In the genomic region with DNA sequence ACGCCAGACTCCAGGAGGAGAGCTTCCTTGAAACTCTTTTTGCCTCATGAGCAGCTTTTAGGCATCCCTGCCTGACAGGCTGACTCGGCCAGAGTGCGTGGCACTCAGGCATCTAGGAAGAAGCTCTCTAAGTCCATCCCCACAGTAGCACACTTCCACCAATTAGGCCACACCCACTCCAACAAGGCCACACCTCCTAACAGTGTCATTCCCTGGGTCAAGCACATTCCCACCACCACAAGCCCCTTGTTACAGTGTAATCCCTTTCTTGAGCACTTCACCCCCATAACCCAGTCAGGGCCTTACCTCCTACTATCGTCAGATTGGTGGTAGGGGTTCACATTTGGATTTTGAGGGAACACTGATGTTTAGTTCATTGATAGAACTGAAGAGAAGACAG, we compare ENCODE assay signal across 24 mouse cellular contexts.
DNase-seq lines count a peak whose midpoint lies in the region; ATAC-seq lines count a peak whose summit lies in the region.
"Had no signal": no experiment of that assay in that cellular context is flagged by ENCODE, and none has a peak within 500 bp of the region (broad histone marks: within the 10 kb centered on the region; RNA-seq: fewer than 3 reads in every experiment).

No protein-coding gene starts in this region.

- no peaks in the 10 kb centered on the region for H3K27me3 ChIP-seq in forebrain, embryonic 13.5 days
- peaks cover 12% of the 10 kb centered on the region; the same call in 1 of the 2 replicates for H3K27me3 ChIP-seq in forebrain, embryonic 10.5 days (ENCODE audit: poor library complexity, severe bottlenecking)
- H3K27me3 ChIP-seq in intestine, embryonic 16.5 days (replicated peaks; ENCODE audit: control insufficient read depth, insufficient read depth, low read length) = no peaks in the 10 kb centered on the region
- no peaks in the 10 kb centered on the region for H3K27me3 ChIP-seq in intestine, embryonic 15.5 days (replicated peaks)
- no peaks in the 10 kb centered on the region for H3K27me3 ChIP-seq in midbrain, embryonic 15.5 days (replicated peaks)
- H3K27me3 ChIP-seq in midbrain, embryonic 10.5 days (ENCODE audit: low read depth, poor library complexity, severe bottlenecking) = no peaks in the 10 kb centered on the region
- H3K27me3 ChIP-seq: CH12.LX; embryonic facial prominence, embryonic 13.5 days; hindbrain, embryonic 15.5 days had no signal

- DNase-seq in forebrain, embryonic 10.5 days (ENCODE audit: extremely low spot score, low spot score) = no peak
- DNase-seq in midbrain, embryonic 10.5 days (ENCODE audit: low spot score) = no peak
- DNase-seq in R1 (ENCODE audit: low read depth, low spot score) = peak; percentile 89
- no peak for DNase-seq in cerebellum, adult 18-20 months
- DNase-seq: adrenal gland, postnatal 14 days; cerebellum, adult 11-12 months; cerebellum, adult 9-11 months; cerebellum, postnatal 36 days; gastrocnemius, postnatal 10 days; heart, adult 18-20 months; heart, postnatal 10 days; heart, postnatal 4 days; kidney, adult 18-20 months had no signal

- H3K9me3 ChIP-seq in forebrain, embryonic 13.5 days (replicated peaks) = no peaks in the 10 kb centered on the region
- H3K9me3 ChIP-seq in forebrain, embryonic 10.5 days = no peaks in the 10 kb centered on the region
- no peaks in the 10 kb centered on the region for H3K9me3 ChIP-seq in intestine, embryonic 16.5 days (ENCODE audit: control insufficient read depth, low read length)
- no peaks in the 10 kb centered on the region for H3K9me3 ChIP-seq in intestine, embryonic 15.5 days
- H3K9me3 ChIP-seq in midbrain, embryonic 15.5 days = no peaks in the 10 kb centered on the region
- H3K9me3 ChIP-seq in midbrain, embryonic 10.5 days (replicated peaks) = no peaks in the 10 kb centered on the region; the same call in 1 of the 2 replicates
- H3K9me3 ChIP-seq: embryonic facial prominence, embryonic 13.5 days; G1E; heart, embryonic 10.5 days; hindbrain, embryonic 15.5 days had no signal

- H3K4me2 ChIP-seq in forebrain, embryonic 13.5 days = no peak overlapping the region
- H3K4me2 ChIP-seq in intestine, embryonic 16.5 days (ENCODE audit: low read depth, low read length) = no peak overlapping the region
- H3K4me2 ChIP-seq in intestine, embryonic 15.5 days (replicated peaks) = no peak overlapping the region
- H3K4me2 ChIP-seq in midbrain, embryonic 15.5 days = no peak overlapping the region
- H3K4me2 ChIP-seq: embryonic facial prominence, embryonic 13.5 days; hindbrain, embryonic 15.5 days had no signal

- peak; percentile 36; the same call in 1 of the 2 replicates for ATAC-seq in forebrain, embryonic 13.5 days
- ATAC-seq in intestine, embryonic 16.5 days = 0 out of 2 replicates have a peak, but pooled peaks have one; percentile 28
- ATAC-seq in intestine, embryonic 15.5 days = no peak
- ATAC-seq in midbrain, embryonic 15.5 days (replicated peaks) = 0 out of 2 replicates have a peak, but pooled peaks have one; percentile 41
- ATAC-seq: activated CD4-positive, CD25-positive, alpha-beta regulatory T cell, adult 4 months; inflammation-experienced regulatory T-cells, adult 6 months had no signal

- no peak overlapping the region for H3K27ac ChIP-seq in forebrain, embryonic 13.5 days
- H3K27ac ChIP-seq in forebrain, embryonic 10.5 days = no peak overlapping the region
- no peak overlapping the region for H3K27ac ChIP-seq in intestine, embryonic 16.5 days (ENCODE audit: low read length)
- H3K27ac ChIP-seq in intestine, embryonic 15.5 days = no peak overlapping the region
- no peak overlapping the region for H3K27ac ChIP-seq in midbrain, embryonic 15.5 days
- H3K27ac ChIP-seq in midbrain, embryonic 10.5 days (replicated peaks) = no peak overlapping the region
- H3K27ac ChIP-seq: embryonic facial prominence, embryonic 13.5 days; heart, embryonic 10.5 days; hindbrain, embryonic 15.5 days had no signal

- no peak overlapping the region for H3K4me3 ChIP-seq in forebrain, embryonic 13.5 days
- no peak overlapping the region for H3K4me3 ChIP-seq in forebrain, embryonic 10.5 days
- no peak overlapping the region for H3K4me3 ChIP-seq in intestine, embryonic 16.5 days (ENCODE audit: low read length)
- no peak overlapping the region for H3K4me3 ChIP-seq in intestine, embryonic 15.5 days (replicated peaks)
- no peak overlapping the region for H3K4me3 ChIP-seq in midbrain, embryonic 15.5 days
- no peak overlapping the region for H3K4me3 ChIP-seq in midbrain, embryonic 10.5 days
- H3K4me3 ChIP-seq: embryonic facial prominence, embryonic 13.5 days; heart, embryonic 10.5 days; hindbrain, embryonic 15.5 days had no signal

- H3K9ac ChIP-seq in forebrain, embryonic 13.5 days = no peak overlapping the region
- no peak overlapping the region for H3K9ac ChIP-seq in intestine, embryonic 16.5 days (ENCODE audit: low read depth, low read length)
- H3K9ac ChIP-seq in intestine, embryonic 15.5 days = no peak overlapping the region
- no peak overlapping the region for H3K9ac ChIP-seq in midbrain, embryonic 15.5 days
- H3K9ac ChIP-seq: embryonic facial prominence, embryonic 13.5 days; hindbrain, embryonic 15.5 days had no signal

- peaks cover 13% of the 10 kb centered on the region for H3K4me1 ChIP-seq in forebrain, embryonic 13.5 days
- H3K4me1 ChIP-seq in forebrain, embryonic 10.5 days = peaks cover 16% of the 10 kb centered on the region
- no peaks in the 10 kb centered on the region for H3K4me1 ChIP-seq in intestine, embryonic 16.5 days (ENCODE audit: control insufficient read depth, insufficient read depth, low read length)
- H3K4me1 ChIP-seq in intestine, embryonic 15.5 days (replicated peaks) = 0 out of 2 replicates have a peak, but pooled peaks cover 2% of the 10 kb centered on the region
- peaks cover 5% of the 10 kb centered on the region; the same call in 1 of the 2 replicates for H3K4me1 ChIP-seq in midbrain, embryonic 15.5 days
- H3K4me1 ChIP-seq in midbrain, embryonic 10.5 days = peaks cover 7% of the 10 kb centered on the region
- H3K4me1 ChIP-seq: embryonic facial prominence, embryonic 13.5 days; heart, embryonic 10.5 days; hindbrain, embryonic 15.5 days had no signal

- no peaks in the 10 kb centered on the region for H3K36me3 ChIP-seq in forebrain, embryonic 13.5 days (ENCODE audit: poor library complexity, severe bottlenecking)
- 0 out of 2 replicates have a peak, but pooled peaks cover 4% of the 10 kb centered on the region for H3K36me3 ChIP-seq in forebrain, embryonic 10.5 days (replicated peaks)
- no peaks in the 10 kb centered on the region; the same call in 1 of the 2 replicates for H3K36me3 ChIP-seq in intestine, embryonic 16.5 days (ENCODE audit: control insufficient read depth, insufficient read depth, low read length)
- no peaks in the 10 kb centered on the region for H3K36me3 ChIP-seq in intestine, embryonic 15.5 days
- no peaks in the 10 kb centered on the region for H3K36me3 ChIP-seq in midbrain, embryonic 15.5 days (replicated peaks)
- H3K36me3 ChIP-seq in midbrain, embryonic 10.5 days = peaks cover 3% of the 10 kb centered on the region; the same call in 1 of the 2 replicates
- H3K36me3 ChIP-seq: embryonic facial prominence, embryonic 13.5 days; heart, embryonic 10.5 days; hindbrain, embryonic 15.5 days had no signal

- WGBS in forebrain, embryonic 13.5 days = 94% methylated on average over 4 of the region's 4 CpGs
- WGBS in forebrain, embryonic 10.5 days = 92% methylated on average over 4 of the region's 4 CpGs
- 97% methylated on average over 4 of the region's 4 CpGs for WGBS in intestine, embryonic 16.5 days
- 96% methylated on average over 4 of the region's 4 CpGs for WGBS in intestine, embryonic 15.5 days
- 95% methylated on average over 4 of the region's 4 CpGs for WGBS in midbrain, embryonic 15.5 days
- 89% methylated on average over 4 of the region's 4 CpGs for WGBS in midbrain, embryonic 10.5 days
